Mouse (Mus musculus) limb, embryonic 13.5 days (tissue): ENCODE data around the gene Ttll11. TPM values are rescaled to one million over a fixed set of nuclear protein-coding genes. Genes with fewer than 3 reads are reported as not detected.

Experiments
- ATAC-seq: fragments of 200-750 bp; cut with Nextera tagmentation; 2 replicates; pipeline ENCODE4 v1.8.0; 2017; ENCODE audit warnings: low read depth, moderate number of reproducible peaks, moderate TSS enrichment; ENCODE audit not compliant: low FRiP score
- H3K27ac ChIP-seq: fragments of 300-500 bp; sonication (generic); 2 replicates; pipeline ENCODE4 v1.5.1; 2015; ENCODE audit warnings: inconsistent platforms, mild to moderate bottlenecking, moderate library complexity
- H3K27me3 ChIP-seq: fragments of 300-500 bp; sonication (generic); 2 replicates; pipeline ENCODE4 v1.6.1; 2015; ENCODE audit warnings: mild to moderate bottlenecking, inconsistent platforms
- H3K36me3 ChIP-seq: fragments of 300-500 bp; sonication (generic); 2 replicates; pipeline ENCODE4 v1.6.1; 2015; ENCODE audit warnings: inconsistent platforms, mild to moderate bottlenecking, moderate library complexity
- H3K4me1 ChIP-seq: fragments of 300-500 bp; sonication (generic); 2 replicates; pipeline ENCODE4 v1.6.1; 2015; ENCODE audit warnings: inconsistent platforms
- H3K4me2 ChIP-seq: fragments of 300-500 bp; sonication (generic); replicated peaks from 2 replicates; pipeline ENCODE4 v1.6.1; 2015; ENCODE audit warnings: inconsistent platforms, mild to moderate bottlenecking, moderate library complexity
- H3K4me3 ChIP-seq: fragments of 300-500 bp; sonication (generic); 2 replicates; pipeline ENCODE4 v1.5.1; 2015; ENCODE audit warnings: moderate library complexity, mild to moderate bottlenecking, inconsistent platforms
- H3K9ac ChIP-seq: fragments of 300-500 bp; sonication (generic); 2 replicates; pipeline ENCODE4 v1.6.1; 2015; ENCODE audit warnings: mild to moderate bottlenecking, inconsistent platforms
- H3K9me3 ChIP-seq: fragments of 300-500 bp; sonication (generic); 2 replicates; pipeline ENCODE4 v1.6.1; 2016; ENCODE audit warnings: inconsistent platforms
- WGBS: fragments of 180-500 bp; shearing (Covaris S2); methylation state at CpG from one replicate; pipeline ENCODE4 v1.1.7; 2015; 5-methylcytosine and 5-hydroxymethylcytosine counted together
- polyA plus RNA-seq: library from polyadenylated mRNA; unstranded; fragments of >200 nt; fragmentation: Nextera tagmentation; extraction: Ambion mirVana; gene quantifications from 2 replicates; pipeline ENCODE4 v1.2.1, GENCODE M21; 2015

The Ttll11 gene
- polyA plus RNA-seq, 1 experiment from 2014 or later = 0.85 TPM

DNA sequence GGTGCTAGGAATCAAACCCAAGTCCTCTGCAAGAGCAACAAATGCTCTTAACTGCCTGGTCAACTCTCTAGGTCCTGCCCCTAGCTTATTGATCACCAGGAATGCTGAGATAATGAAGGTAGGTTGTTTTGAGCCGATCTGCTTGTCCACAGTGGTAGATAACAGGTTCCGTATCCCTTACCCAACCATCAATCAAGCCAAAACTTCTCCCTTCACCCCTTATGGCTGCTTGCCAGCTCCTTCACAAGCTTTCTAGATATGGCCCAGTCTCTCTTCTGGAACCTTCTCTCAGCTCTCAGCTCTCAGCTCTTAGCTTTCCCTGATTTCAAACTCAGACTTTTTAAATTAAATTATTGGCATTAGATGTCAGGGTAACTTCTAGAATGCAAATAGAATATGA lies 85.2 kb downstream of the Ttll11 start:
- Histone ChIP-seq H3K9me3 (no peaks in the 10 kb centered on the region), H3K27ac (no peak overlapping the region), H3K4me1 (0 out of 2 replicates have a peak, but pooled peaks cover 4% of the 10 kb centered on the region), H3K4me3 (no peak overlapping the region), H3K36me3 (no peaks in the 10 kb centered on the region), H3K9ac (no peak overlapping the region), H3K27me3 (no peaks in the 10 kb centered on the region), H3K4me2 (no peak overlapping the region)
- no peak for ATAC-seq
- WGBS = 84% methylated on average over 2 of the region's 2 CpGs

DNA sequence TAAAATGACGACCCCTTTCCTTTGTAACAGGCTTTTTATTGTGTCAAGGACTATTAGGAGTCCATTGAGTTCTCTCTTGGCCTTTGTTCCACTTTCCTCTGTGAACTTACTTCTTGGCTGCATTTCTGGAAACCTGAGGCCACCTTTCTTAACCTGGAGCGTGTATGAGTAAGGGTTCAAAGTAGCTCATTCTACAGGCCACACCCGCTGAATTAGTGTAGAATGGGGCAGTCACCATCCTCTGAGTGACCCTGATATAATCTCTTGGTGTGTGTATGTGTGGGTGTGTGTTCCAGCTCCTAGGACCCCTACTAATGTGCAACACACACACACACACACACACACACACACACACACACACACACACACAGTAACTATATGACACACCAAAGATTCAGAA lies 89.1 kb downstream of the Ttll11 start:
- Histone ChIP-seq H3K9me3 (no peaks in the 10 kb centered on the region), H3K4me1 (peaks cover 9% of the 10 kb centered on the region; the same call in 1 of the 2 replicates), H3K4me2 (no peak overlapping the region), H3K9ac (no peak overlapping the region), H3K36me3 (no peaks in the 10 kb centered on the region), H3K27me3 (no peaks in the 10 kb centered on the region), H3K27ac (no peak overlapping the region), H3K4me3 (no peak overlapping the region)
- WGBS = 75% methylated on average over 3 of the region's 3 CpGs
- ATAC-seq = no peak

DNA sequence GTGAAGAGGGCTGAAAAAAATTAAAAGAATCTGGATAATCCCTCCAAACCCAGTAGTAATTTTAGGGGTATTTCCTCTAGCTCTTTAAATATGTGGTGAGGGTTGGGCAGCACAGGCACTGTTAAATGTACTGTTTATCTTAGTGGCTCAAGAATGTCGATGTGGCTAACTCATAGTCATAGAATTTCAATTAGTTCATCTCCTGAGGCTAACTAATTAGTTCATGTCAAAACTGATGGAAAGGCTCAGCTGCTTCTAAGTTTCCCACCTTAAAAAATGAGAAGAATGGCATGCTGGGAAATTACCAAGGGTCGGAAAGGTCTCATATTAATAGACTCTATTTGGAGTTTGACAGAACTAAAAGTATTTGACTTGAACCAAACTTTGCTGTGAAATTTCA lies 89.9 kb downstream of the Ttll11 start:
- H3K36me3 ChIP-seq = no peaks in the 10 kb centered on the region
- H3K4me1 ChIP-seq = peaks cover 18% of the 10 kb centered on the region
- H3K27me3 ChIP-seq = no peaks in the 10 kb centered on the region
- H3K4me2 ChIP-seq = no peak overlapping the region
- no peak; the same call in 1 of the 2 replicates for ATAC-seq
- H3K9ac ChIP-seq = no peak overlapping the region
- H3K4me3 ChIP-seq = no peak overlapping the region
- 60% methylated on average over 2 of the region's 2 CpGs for WGBS
- H3K9me3 ChIP-seq = no peaks in the 10 kb centered on the region
- no peak overlapping the region for H3K27ac ChIP-seq

DNA sequence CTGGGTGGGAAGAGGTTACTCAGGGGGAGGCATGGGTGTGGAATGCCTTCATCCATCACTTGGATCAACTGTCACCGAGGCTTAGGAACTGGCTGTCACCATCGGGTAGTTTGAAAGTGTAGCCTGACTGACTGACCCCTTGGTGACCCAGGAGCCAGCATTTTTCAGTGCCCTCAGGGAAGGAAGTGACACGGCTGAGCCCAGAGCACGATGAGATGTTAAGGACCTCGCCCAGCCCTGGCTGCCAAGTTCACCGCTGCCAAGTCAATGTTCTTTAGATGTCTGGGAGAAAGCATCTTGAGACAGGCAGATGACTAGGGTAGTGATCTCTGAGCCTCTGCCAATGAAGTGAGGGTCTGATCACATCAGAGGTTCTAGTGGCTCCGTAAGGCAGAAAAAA lies 95.4 kb downstream of the Ttll11 start:
- WGBS = 29% methylated on average over 7 of the region's 7 CpGs
- H3K4me1 ChIP-seq = peaks cover 54% of the 10 kb centered on the region
- ATAC-seq = no peak

DNA sequence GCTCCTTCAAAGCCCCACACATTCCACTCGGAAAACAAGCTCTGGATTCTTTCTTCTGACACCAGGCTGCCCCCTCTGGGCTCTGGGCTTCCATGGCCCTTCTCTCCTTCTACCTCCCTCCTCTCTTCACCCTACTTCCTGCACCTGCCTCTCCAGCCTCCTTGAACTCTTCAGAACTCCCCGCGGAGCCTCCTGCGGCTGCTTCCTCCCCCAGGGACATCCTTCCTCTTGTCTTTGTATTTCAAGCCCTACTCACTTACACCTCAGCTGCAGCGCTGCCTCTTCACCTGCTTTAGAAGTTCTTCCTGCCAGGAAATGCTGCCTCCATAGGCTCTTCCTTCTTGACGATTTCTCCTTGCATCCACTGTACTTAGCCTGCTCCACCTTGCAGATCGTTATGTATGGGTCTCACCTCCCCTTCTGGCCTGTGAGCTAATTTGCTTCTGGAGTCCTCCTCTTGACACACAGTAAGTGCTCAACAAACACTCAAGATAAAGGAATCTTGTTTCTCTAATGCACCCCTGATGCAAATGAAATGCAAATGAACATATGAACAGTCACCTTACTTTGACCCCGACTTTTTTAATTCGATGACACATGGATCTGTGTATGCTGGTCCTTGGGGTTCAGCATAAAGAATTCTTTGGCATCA lies 97.3 kb downstream of the Ttll11 start:
- Histone ChIP-seq H3K9me3 (no peaks in the 10 kb centered on the region), H3K27ac (no peak overlapping the region), H3K36me3 (no peaks in the 10 kb centered on the region), H3K9ac (no peak overlapping the region), H3K4me2 (no peak overlapping the region), H3K27me3 (peaks cover 17% of the 10 kb centered on the region), H3K4me3 (no peak overlapping the region), H3K4me1 (peaks cover 57% of the 10 kb centered on the region)
- WGBS = 48% methylated on average over 9 of the region's 9 CpGs
- no peak for ATAC-seq

More for the DNA sequence above, 95.4 kb downstream of the Ttll11 start:
- H3K4me3 ChIP-seq = no peak overlapping the region
- H3K4me2 ChIP-seq = no peak overlapping the region
- peaks cover 11% of the 10 kb centered on the region for H3K27me3 ChIP-seq
- H3K27ac ChIP-seq = no peak overlapping the region
- H3K9ac ChIP-seq = no peak overlapping the region
- no peaks in the 10 kb centered on the region for H3K9me3 ChIP-seq
- H3K36me3 ChIP-seq = no peaks in the 10 kb centered on the region

DNA sequence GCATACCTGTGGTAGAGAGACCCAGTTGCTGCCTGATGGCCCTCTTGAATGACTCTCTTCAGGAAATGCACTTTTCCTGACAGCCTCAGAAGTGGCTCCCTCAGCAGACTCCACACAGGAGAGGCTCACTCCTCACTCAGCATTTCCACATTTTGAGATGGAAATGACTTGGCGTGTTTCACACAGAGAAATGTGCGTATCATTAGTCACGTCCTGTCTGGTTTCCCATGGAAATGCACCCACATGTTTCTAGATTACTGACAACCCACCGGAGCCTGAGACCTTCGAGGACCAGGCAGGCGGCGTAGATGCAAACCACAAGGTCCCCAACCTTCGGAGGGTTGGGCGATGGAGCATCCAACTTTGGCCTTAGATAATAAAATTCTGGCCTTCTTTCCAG lies 97.8 kb downstream of the Ttll11 start:
- peaks cover 59% of the 10 kb centered on the region for H3K4me1 ChIP-seq
- no peak overlapping the region for H3K4me2 ChIP-seq
- WGBS = 78% methylated on average over 9 of the region's 9 CpGs
- H3K4me3 ChIP-seq = no peak overlapping the region
- H3K36me3 ChIP-seq = no peaks in the 10 kb centered on the region
- H3K27me3 ChIP-seq = peaks cover 17% of the 10 kb centered on the region
- no peak overlapping the region for H3K9ac ChIP-seq
- no peak for ATAC-seq
- H3K27ac ChIP-seq = no peak overlapping the region
- no peaks in the 10 kb centered on the region for H3K9me3 ChIP-seq

DNA sequence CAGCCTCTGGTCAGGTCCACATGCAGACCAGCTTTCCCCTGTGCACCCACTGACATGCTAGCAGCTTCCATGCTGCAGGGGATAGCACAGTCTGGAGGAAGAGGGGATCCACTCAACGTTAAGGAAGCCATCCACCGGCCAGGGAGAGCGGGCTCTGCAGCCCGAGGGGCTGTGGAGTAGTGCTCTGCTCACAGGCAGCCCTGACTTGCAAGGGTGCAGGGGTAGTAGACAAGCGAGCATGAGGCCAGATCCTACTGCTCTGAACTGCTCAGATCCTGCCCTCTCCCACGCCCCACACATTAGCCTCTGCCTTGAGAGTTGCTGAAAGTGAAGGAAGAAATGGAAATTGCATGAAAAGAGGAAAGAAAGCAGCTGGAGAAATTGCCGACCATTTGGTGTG lies 99.4 kb downstream of the Ttll11 start:
- Histone ChIP-seq H3K27ac (no peak overlapping the region), H3K27me3 (peaks cover 17% of the 10 kb centered on the region), H3K9me3 (no peaks in the 10 kb centered on the region), H3K4me2 (no peak overlapping the region), H3K4me3 (no peak overlapping the region), H3K36me3 (no peaks in the 10 kb centered on the region), H3K9ac (no peak overlapping the region), H3K4me1 (peaks cover 52% of the 10 kb centered on the region)
- no peak for ATAC-seq
- 55% methylated on average over 7 of the region's 7 CpGs for WGBS

DNA sequence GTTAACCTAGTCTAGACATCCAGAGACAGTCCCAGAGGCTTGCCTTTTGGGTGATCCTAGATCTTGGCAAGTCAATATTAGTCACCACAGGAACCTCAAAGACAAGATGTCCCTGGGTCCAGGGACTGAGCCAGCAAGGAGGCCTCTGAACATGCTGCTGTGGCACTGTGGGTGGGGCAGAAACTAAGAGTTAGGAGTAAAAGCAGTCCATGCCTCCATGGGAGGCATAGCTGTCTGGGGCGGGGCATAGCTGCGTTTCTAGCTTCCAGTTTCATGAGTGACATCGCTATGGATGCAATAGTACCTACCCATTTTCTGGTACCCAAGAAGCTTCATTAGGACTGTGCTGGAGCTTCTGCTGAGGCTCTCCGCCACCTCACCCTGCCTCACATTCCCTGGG lies 99.8 kb downstream of the Ttll11 start:
- Histone ChIP-seq H3K27me3 (peaks cover 20% of the 10 kb centered on the region), H3K36me3 (no peaks in the 10 kb centered on the region), H3K27ac (no peak overlapping the region), H3K4me1 (peaks cover 48% of the 10 kb centered on the region), H3K4me3 (no peak overlapping the region), H3K4me2 (no peak overlapping the region), H3K9ac (no peak overlapping the region), H3K9me3 (no peaks in the 10 kb centered on the region)
- 71% methylated on average over 4 of the region's 4 CpGs for WGBS
- ATAC-seq = no peak

DNA sequence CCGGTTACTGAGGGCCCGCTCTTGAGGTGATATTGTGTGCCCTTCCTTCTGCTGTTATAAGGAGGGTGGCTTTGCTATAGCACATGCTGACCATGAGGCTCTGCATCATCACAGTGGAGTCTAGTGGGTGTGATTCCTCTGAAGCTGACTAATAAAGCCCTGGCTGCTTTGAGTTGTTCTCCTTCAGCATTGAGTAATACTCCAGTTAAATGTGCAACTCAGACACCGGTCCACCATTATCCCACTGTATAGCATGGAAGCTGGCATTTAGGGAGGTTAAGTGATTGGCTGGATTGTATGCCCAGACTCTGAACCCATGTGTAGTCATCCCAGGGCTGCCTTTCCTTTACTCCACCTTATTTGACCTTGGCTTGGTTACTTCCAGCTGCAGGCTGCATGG lies 101.2 kb downstream of the Ttll11 start:
- Histone ChIP-seq H3K27ac (no peak overlapping the region), H3K9me3 (no peaks in the 10 kb centered on the region), H3K36me3 (no peaks in the 10 kb centered on the region), H3K4me2 (no peak overlapping the region), H3K27me3 (peaks cover 20% of the 10 kb centered on the region), H3K4me3 (no peak overlapping the region), H3K4me1 (peaks cover 48% of the 10 kb centered on the region), H3K9ac (no peak overlapping the region)
- 97% methylated on average over 3 of the region's 3 CpGs for WGBS
- ATAC-seq = no peak

DNA sequence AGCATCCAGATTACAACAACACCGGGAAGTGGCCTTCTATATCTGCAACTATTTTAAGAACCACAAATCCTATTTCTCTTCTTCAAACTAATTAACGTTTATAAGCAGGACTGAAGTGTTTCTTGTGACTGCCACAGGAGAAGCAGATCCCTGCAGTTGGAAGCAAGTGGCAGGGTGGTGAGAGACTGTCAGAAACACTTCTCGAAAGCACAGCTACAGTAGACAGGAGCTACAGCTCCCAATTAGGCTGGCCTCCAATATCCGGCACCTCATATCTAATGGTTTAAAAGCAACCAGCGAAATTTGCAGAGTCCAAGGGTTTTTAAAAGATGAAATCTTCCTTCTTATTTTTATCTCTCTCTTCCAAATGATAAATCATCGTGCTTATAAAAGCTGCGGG lies 104.1 kb downstream of the Ttll11 start:
- 83% methylated on average over 7 of the region's 7 CpGs for WGBS
- no peak overlapping the region for H3K27ac ChIP-seq
- no peaks in the 10 kb centered on the region for H3K36me3 ChIP-seq
- H3K4me2 ChIP-seq = no peak overlapping the region
- H3K4me1 ChIP-seq = peaks cover 42% of the 10 kb centered on the region
- no peaks in the 10 kb centered on the region for H3K9me3 ChIP-seq
- H3K4me3 ChIP-seq = no peak overlapping the region
- peaks cover 20% of the 10 kb centered on the region for H3K27me3 ChIP-seq
- no peak overlapping the region for H3K9ac ChIP-seq
- ATAC-seq = no peak

DNA sequence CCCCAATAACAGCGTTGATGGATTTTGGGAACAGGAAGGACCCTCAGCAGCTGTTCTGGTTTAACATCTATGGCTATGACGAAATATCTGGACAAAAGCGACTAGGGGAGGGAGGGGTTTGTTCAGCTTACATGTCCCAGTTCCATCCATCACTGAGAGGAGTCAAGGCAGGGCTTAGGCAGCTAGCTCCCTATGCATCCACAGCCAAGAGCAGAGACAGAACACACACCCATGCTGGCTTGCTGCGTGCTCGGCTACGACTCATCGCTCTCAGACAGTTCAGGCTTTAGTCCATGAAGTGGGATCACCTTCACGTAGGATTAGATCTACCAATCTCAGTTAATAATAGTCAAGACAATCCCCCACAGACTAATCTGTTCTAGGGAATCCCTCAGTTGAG lies 105.3 kb downstream of the Ttll11 start:
- H3K36me3 ChIP-seq = no peaks in the 10 kb centered on the region
- ATAC-seq = no peak
- WGBS = 78% methylated on average over 8 of the region's 8 CpGs

DNA sequence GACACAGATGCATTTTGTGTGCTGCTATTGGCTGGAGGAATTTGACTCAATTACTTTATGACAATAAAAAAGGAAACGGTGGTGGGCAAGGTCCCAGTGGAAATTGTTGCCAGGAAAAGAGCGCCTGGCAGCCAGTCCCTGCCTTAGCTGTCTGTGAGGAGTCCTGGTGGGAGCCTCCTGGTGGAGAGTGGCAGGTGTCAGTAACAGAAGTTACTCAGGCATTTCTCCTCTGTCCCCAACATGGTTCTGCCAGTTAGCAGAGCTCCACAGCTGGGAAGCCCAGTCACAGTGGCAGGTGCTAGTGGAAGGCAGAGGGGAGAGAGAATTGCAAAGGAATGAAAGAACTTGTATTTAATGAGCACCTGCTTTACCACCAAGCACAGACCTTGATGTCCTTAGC lies 110.5 kb downstream of the Ttll11 start:
- no peak overlapping the region for H3K4me2 ChIP-seq
- no peak; the same call in 1 of the 2 replicates for ATAC-seq
- H3K9me3 ChIP-seq = no peaks in the 10 kb centered on the region
- WGBS = 33% methylated on average over 2 of the region's 2 CpGs
- H3K4me3 ChIP-seq = no peak overlapping the region
- H3K27ac ChIP-seq = no peak overlapping the region
- no peaks in the 10 kb centered on the region for H3K27me3 ChIP-seq
- peaks cover 24% of the 10 kb centered on the region for H3K4me1 ChIP-seq
- H3K9ac ChIP-seq = no peak overlapping the region
- H3K36me3 ChIP-seq = no peaks in the 10 kb centered on the region

More for the DNA sequence above, 105.3 kb downstream of the Ttll11 start:
- peaks cover 34% of the 10 kb centered on the region for H3K4me1 ChIP-seq
- no peak overlapping the region for H3K27ac ChIP-seq
- H3K27me3 ChIP-seq = peaks cover 11% of the 10 kb centered on the region
- H3K9me3 ChIP-seq = no peaks in the 10 kb centered on the region
- H3K9ac ChIP-seq = no peak overlapping the region
- no peak overlapping the region for H3K4me3 ChIP-seq
- H3K4me2 ChIP-seq = no peak overlapping the region

DNA sequence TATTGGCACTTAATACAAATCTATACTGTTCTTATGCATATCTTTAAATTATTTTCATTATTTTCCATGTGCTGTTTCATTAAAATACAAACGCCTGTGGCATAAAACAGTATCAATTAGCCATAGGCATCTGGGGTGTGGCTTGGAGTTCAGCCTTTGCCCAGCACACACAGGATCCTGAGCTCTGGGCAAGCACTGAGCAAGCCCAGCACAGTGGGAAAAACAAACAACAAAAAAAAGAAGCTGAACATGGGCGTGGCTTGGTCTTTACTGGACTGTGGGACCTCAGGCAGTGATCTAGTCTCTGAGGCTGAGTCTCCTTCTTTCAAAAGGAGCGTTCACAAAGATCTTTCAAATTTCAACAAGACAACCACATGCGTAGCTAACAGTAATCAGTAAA lies 116.4 kb downstream of the Ttll11 start:
- Histone ChIP-seq H3K27me3 (no peaks in the 10 kb centered on the region), H3K4me2 (no peak overlapping the region), H3K4me1 (peaks cover 23% of the 10 kb centered on the region), H3K4me3 (no peak overlapping the region), H3K9ac (no peak overlapping the region), H3K27ac (no peak overlapping the region), H3K36me3 (no peaks in the 10 kb centered on the region), H3K9me3 (no peaks in the 10 kb centered on the region)
- ATAC-seq = no peak
- WGBS = 74% methylated on average over 4 of the region's 4 CpGs
